ENCODE assay signal across 23 mouse cellular contexts in genomic region chr7:98048101-98048824, GRCm38 (mm10).
DNase-seq lines count a peak whose midpoint lies in the region; ATAC-seq and TF ChIP-seq lines count a peak whose summit lies in the region.
"Had no signal": no experiment of that assay in that cellular context is flagged by ENCODE, and none has a peak within 500 bp of the region (broad histone marks: within the 10 kb centered on the region; RNA-seq: fewer than 3 reads in every experiment).

No protein-coding gene starts in this region.

- no peaks in the 10 kb centered on the region for H3K36me3 ChIP-seq in lung, embryonic 14.5 days (ENCODE audit: insufficient read depth)
- no peaks in the 10 kb centered on the region for H3K36me3 ChIP-seq in intestine, embryonic 15.5 days
- H3K36me3 ChIP-seq in stomach, embryonic 15.5 days, result no peaks in the 10 kb centered on the region
- no peaks in the 10 kb centered on the region for H3K36me3 ChIP-seq in hindbrain, postnatal 0 days (ENCODE audit: insufficient read depth, low read length)
- H3K36me3 ChIP-seq: embryonic facial prominence, embryonic 13.5 days; heart, embryonic 10.5 days; kidney, embryonic 15.5 days; limb, embryonic 13.5 days; midbrain, embryonic 10.5 days had no signal

- H3K27ac ChIP-seq in lung, embryonic 14.5 days (ENCODE audit: low read depth), result peak overlapping the region; percentile 43; the same call in 1 of the 2 replicates
- peak overlapping the region; percentile 19; the same call in 1 of the 2 replicates for H3K27ac ChIP-seq in intestine, embryonic 15.5 days
- 0 out of 2 replicates have a peak overlapping the region, but pooled peaks have one; percentile 3 for H3K27ac ChIP-seq in stomach, embryonic 15.5 days
- no peak overlapping the region for H3K27ac ChIP-seq in hindbrain, postnatal 0 days
- H3K27ac ChIP-seq: embryonic facial prominence, embryonic 13.5 days; forebrain, embryonic 13.5 days; gastrocnemius, adult 2 months; heart, embryonic 10.5 days; hindbrain, embryonic 14.5 days; kidney, embryonic 15.5 days; limb, embryonic 13.5 days; midbrain, embryonic 10.5 days had no signal

- 0 out of 2 replicates have a peak overlapping the region, but pooled peaks have one; percentile 4 for H3K4me2 ChIP-seq in lung, embryonic 14.5 days
- H3K4me2 ChIP-seq in intestine, embryonic 15.5 days (replicated peaks), result no peak overlapping the region
- peak overlapping the region; percentile 11; the same call in 1 of the 2 replicates for H3K4me2 ChIP-seq in stomach, embryonic 15.5 days
- H3K4me2 ChIP-seq in hindbrain, postnatal 0 days (ENCODE audit: low read depth, low read length), result no peak overlapping the region
- H3K4me2 ChIP-seq: embryonic facial prominence, embryonic 13.5 days; forebrain, embryonic 13.5 days; hindbrain, embryonic 14.5 days; kidney, embryonic 15.5 days; limb, embryonic 13.5 days had no signal

- no peak for TF ChIP-seq CTCF in lung, embryonic 14.5 days (IDR thresholded peaks at IDR 0.05; ENCODE audit: low read depth)
- no peak for TF ChIP-seq CTCF in hindbrain, postnatal 0 days (IDR thresholded peaks at IDR 0.05; ENCODE audit: low read depth)

- peak; percentile 85 for ATAC-seq in lung, embryonic 14.5 days (ENCODE audit: insufficient read depth)
- no peak for ATAC-seq in intestine, embryonic 15.5 days
- ATAC-seq in stomach, embryonic 15.5 days (ENCODE audit: insufficient read depth, low FRiP score, low read depth), result peak; percentile 31; the same call in 1 of the 2 replicates
- no peak for ATAC-seq in hindbrain, postnatal 0 days
- ATAC-seq: activated CD4-positive, CD25-positive, alpha-beta regulatory T cell, adult 4 months; forebrain, embryonic 13.5 days had no signal

- 0 out of 2 replicates have a peak, but pooled peaks cover 6% of the 10 kb centered on the region for H3K4me1 ChIP-seq in lung, embryonic 14.5 days (ENCODE audit: insufficient read depth)
- H3K4me1 ChIP-seq in intestine, embryonic 15.5 days (replicated peaks), result peaks cover 8% of the 10 kb centered on the region; the same call in 1 of the 2 replicates
- no peaks in the 10 kb centered on the region for H3K4me1 ChIP-seq in stomach, embryonic 15.5 days
- no peaks in the 10 kb centered on the region for H3K4me1 ChIP-seq in hindbrain, postnatal 0 days (ENCODE audit: insufficient read depth, low read length)
- H3K4me1 ChIP-seq: embryonic facial prominence, embryonic 13.5 days; forebrain, embryonic 13.5 days; kidney, embryonic 15.5 days; limb, embryonic 13.5 days; midbrain, embryonic 10.5 days had no signal

- no peak overlapping the region for H3K9ac ChIP-seq in lung, embryonic 14.5 days
- no peak overlapping the region for H3K9ac ChIP-seq in intestine, embryonic 15.5 days
- H3K9ac ChIP-seq in stomach, embryonic 15.5 days, result no peak overlapping the region
- H3K9ac ChIP-seq in hindbrain, postnatal 0 days (replicated peaks; ENCODE audit: low read length), result no peak overlapping the region
- H3K9ac ChIP-seq: embryonic facial prominence, embryonic 13.5 days; forebrain, embryonic 13.5 days; hindbrain, embryonic 14.5 days; kidney, embryonic 15.5 days; limb, embryonic 13.5 days had no signal

- H3K4me3 ChIP-seq in lung, embryonic 14.5 days (ENCODE audit: low read depth, low read length), result no peak overlapping the region
- no peak overlapping the region for H3K4me3 ChIP-seq in intestine, embryonic 15.5 days (replicated peaks)
- no peak overlapping the region for H3K4me3 ChIP-seq in stomach, embryonic 15.5 days (replicated peaks)
- no peak overlapping the region for H3K4me3 ChIP-seq in hindbrain, postnatal 0 days (ENCODE audit: low read length)
- H3K4me3 ChIP-seq: embryonic facial prominence, embryonic 13.5 days; forebrain, embryonic 13.5 days; gastrocnemius, adult 2 months; heart, embryonic 10.5 days; kidney, embryonic 15.5 days; limb, embryonic 13.5 days; midbrain, embryonic 10.5 days had no signal

- H3K9me3 ChIP-seq in lung, embryonic 14.5 days (ENCODE audit: low read depth, low read length), result no peaks in the 10 kb centered on the region
- no peaks in the 10 kb centered on the region for H3K9me3 ChIP-seq in intestine, embryonic 15.5 days
- no peaks in the 10 kb centered on the region for H3K9me3 ChIP-seq in stomach, embryonic 15.5 days
- H3K9me3 ChIP-seq in hindbrain, postnatal 0 days (ENCODE audit: low read length), result no peaks in the 10 kb centered on the region
- H3K9me3 ChIP-seq: embryonic facial prominence, embryonic 13.5 days; forebrain, embryonic 13.5 days; heart, embryonic 10.5 days; kidney, embryonic 15.5 days; limb, embryonic 13.5 days; midbrain, embryonic 10.5 days had no signal

- 29% methylated on average over 9 of the region's 9 CpGs for whole genome bisulfite sequencing in lung, embryonic 14.5 days
- WGBS in intestine, embryonic 15.5 days, result 49% methylated on average over 9 of the region's 9 CpGs
- 37% methylated on average over 9 of the region's 9 CpGs for WGBS in stomach, embryonic 15.5 days
- WGBS in hindbrain, postnatal 0 days, result 78% methylated on average over 9 of the region's 9 CpGs

- no peaks in the 10 kb centered on the region for H3K27me3 ChIP-seq in lung, embryonic 14.5 days (ENCODE audit: insufficient read depth, low read length)
- H3K27me3 ChIP-seq in intestine, embryonic 15.5 days (replicated peaks), result no peaks in the 10 kb centered on the region
- H3K27me3 ChIP-seq in stomach, embryonic 15.5 days (replicated peaks), result no peaks in the 10 kb centered on the region
- H3K27me3 ChIP-seq in hindbrain, postnatal 0 days (ENCODE audit: insufficient read depth, low read length), result no peaks in the 10 kb centered on the region
- H3K27me3 ChIP-seq: embryonic facial prominence, embryonic 13.5 days; forebrain, embryonic 13.5 days; kidney, embryonic 15.5 days; limb, embryonic 13.5 days had no signal

- DNase-seq in lung, embryonic 14.5 days, result peak; percentile 88
- DNase-seq in lung, adult 18-20 months, result no peak
- DNase-seq in NIH3T3 (ENCODE audit: low read depth), result peak; percentile 21
- DNase-seq in hindbrain, postnatal 0 days (ENCODE audit: low spot score), result no peak
- no peak for DNase-seq in spleen, adult 12 weeks (ENCODE audit: low spot score)
- DNase-seq: adrenal gland, adult 8-10 months; cerebellum, adult 2 months; cerebellum, postnatal 25 days; gastrocnemius, adult 2 months; heart, postnatal 4 days; kidney, adult 11 months; kidney, postnatal 36 days; lung, postnatal 4 days had no signal

Comparison
In these comparisons a context has a peak if more than half of its experiments do, and no peak if none do; other contexts are left out.
1. DNase-seq: peak in lung, embryonic 14.5 days (single experiment) and NIH3T3 (single experiment); none in lung, adult 18-20 months (0 of 2), hindbrain, postnatal 0 days (single experiment) and spleen, adult 12 weeks (single experiment).
2. ATAC-seq: peak in lung, embryonic 14.5 days (single experiment) and stomach, embryonic 15.5 days (single experiment); none in intestine, embryonic 15.5 days (single experiment) and hindbrain, postnatal 0 days (single experiment).
3. H3K4me2 ChIP-seq: peak in lung, embryonic 14.5 days (single experiment) and stomach, embryonic 15.5 days (single experiment); none in intestine, embryonic 15.5 days (single experiment) and hindbrain, postnatal 0 days (single experiment).